Mouse (Mus musculus): ENCODE results near the gene Pogk.
A peak's percentile ranks its signal among the peaks of the same experiment; 100 is the strongest.

Gene Pogk

DNA sequence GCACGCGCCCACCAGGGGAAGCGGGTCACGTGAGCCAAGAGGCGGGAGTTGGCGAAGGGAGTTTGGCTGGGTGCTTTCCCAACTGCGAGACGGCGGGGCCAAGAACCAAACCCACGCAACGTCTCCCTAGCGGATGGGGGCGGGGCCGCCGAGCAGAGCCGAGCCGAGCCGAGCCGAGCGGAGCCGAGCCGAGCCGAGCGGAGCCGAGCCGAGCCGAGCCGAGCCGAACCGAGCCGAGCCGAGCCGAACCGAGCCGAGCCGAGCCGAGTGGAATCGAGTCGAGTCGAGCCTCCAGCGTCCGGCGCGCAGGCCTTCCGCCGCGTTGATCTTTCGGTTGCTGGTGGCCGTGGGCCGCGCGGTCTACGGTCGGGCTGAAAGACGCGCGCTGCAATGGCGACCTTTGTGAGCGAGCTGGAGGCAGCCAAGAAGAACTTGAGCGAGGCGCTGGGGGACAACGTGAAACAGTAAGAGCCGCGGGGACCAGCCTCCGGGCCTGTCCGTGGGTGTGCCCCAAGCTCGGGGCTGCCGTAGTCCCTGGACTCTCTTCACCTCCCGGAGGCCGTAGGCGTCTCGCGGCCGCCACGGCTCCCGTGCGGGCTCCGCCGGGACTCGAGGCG lies 30.5 kb downstream of the Pogk start, which contains the start of gene Tada1:
Tada1 (plus strand) TSS at position 85 of the 617 bp plus-strand sequence.
- peak; percentile 93 for DNase-seq (ENCODE audit: low spot score)

DNA sequence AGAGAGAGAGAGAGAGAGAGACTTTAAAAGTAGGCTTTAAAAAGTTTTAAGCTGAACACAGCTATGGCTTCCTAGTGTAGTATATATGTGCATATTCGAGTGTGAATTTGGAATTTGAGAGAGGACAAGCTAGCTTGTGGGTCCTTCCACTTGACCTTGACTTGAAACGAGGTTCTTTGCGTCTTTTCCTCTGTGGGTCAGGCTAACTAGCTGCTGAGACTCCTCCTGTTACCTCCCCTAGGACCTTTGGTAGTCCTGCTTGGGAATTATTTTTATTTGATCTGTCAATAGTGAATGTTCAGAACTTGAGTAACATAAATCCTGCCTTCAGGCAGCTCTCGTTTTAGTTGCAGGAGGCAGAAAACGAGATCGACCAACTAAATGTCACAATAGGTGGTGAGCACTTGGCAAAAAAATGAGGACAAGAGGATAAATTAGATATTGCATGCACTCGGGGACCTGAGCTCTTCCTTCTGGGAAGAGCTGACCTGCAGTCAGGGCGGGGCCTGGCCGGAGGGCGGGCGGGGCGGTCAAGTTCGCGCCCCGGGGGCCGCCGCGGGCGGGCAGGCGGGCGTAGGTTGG lies 31.1 kb downstream of the Pogk start:
- no peak for DNase-seq (ENCODE audit: low spot score)

DNA sequence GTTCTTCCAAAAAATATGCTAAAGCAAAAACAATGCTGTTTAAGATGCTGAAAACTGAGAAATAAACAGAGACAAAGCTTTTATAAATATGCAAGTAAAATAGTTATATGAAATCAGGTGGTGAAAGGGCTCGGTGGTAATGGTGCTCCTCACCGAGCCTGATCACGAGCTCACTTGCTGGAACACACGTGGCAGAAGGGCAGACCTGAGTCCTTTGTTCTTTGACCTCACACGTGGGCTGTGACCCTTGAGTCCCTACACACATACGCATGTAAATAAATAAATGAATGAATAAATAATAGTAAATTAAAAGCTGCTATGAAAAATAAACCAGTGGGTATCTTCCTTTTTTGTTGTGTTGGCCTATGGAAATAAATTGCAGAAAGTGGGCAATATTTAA lies 32.5 kb downstream of the Pogk start:
- DNase-seq (ENCODE audit: low spot score), result no peak

DNA sequence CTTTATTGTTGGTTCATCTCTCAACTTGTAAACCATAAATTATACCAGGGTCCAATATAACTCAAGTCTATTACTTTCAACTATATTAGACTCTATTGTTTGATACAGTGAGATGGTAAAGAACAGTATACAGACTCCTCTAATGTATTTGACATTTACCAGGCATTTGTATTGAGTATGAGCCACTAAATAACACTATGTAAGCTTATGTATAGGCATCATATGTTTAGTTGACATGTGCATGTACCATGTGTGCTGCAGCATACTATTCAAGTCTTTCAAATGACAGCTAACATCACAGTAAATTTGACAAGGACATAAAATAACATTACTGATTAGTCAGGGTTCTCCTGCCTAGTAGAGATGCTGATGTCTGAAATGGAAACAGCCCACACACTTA lies 46.5 kb downstream of the Pogk start:
- no peak for DNase-seq (ENCODE audit: low spot score)

DNA sequence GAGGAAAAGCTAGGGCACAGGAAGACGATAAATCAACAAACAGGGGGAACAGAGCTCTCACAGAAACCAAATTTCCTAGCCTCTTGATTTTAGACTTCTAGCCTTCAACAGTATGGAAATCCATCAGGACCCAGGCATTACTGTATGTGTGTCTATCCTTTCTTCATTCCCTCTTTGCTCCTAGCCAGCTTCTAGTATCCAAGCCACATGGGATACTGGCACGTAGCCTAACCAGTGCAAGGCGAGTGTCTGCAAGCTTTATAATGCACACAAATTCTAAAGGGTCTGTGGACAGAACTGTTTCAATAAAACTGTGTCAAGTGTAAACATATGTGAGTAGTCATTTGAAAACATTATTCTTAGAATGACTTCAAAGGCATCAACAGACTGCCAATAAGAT lies 47.0 kb downstream of the Pogk start:
- DNase-seq (ENCODE audit: low spot score), result no peak

DNA sequence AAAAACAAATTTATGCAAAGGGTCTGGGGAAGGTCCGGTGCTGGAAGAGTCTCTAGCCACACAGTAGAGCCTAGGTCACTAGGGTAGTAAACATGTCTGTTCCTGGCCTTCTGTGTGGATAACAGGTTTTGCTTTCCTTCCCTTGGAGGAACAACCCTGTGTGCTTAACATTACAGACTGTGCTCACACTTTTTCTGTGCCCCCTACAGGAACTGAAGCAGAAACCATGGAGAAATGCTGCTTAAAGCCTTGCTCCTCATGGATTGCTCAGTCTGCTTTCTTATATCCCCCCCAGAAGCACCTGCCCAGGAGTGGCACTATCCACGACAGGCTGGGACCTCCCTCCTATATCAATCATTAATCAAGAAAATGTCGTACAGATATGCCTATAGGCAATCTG lies 47.8 kb downstream of the Pogk start:
- no peak for DNase-seq (ENCODE audit: low spot score)

DNA sequence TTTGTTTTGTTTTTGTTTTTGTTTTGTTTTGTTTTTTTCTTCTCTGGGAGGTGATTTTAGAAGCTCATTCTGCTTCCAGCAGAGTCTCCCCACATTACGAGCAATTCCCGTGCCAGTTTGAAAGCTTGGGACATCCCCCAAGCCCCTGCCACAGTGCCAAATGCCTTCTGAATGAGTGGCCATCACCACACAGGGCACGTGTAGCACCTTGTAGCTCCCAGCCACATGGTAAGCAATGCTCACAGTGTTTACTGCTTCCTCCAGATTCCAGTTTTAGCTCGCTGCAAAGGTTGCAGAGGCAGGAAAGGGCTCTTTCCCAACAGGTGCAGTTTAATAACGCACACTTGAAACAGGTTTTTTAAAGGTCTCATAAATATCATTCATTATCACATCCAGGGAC lies 48.8 kb downstream of the Pogk start:
- DNase-seq (ENCODE audit: low spot score), result no peak

DNA sequence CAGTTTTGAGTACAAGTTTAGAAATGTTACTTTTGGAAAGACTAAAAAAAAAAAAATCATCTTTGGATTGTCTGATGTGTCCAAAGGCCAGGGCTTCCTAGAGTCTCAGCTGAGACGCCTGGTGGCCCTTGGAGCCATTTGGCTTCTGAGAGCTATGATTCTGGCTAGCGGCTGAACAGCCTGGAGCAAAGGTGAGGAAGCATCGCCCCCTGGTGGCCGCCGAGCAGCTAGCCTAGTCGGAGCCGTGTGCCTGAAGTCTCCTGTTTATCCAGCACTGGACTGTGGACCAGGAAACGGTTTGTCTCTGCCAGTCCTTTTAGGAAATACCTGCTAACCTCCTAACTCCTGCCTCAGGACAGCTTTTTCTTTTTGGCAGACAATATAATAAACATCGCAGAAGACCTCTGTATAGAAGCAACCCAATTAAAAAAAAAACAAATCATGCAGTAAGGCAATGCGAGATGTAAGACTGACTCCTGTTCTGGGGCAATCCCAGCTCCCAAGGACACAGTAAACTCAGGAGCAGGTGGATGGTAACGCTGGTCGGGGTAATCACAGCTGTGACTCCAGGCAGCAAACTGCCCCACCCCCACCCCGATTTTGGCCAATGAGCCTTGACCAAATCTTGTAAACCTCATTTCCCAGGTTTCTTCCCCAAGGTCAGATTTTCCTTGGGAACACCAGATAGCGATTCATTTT lies 49.4 kb downstream of the Pogk start:
- peak; percentile 93 for DNase-seq (ENCODE audit: low spot score)

DNA sequence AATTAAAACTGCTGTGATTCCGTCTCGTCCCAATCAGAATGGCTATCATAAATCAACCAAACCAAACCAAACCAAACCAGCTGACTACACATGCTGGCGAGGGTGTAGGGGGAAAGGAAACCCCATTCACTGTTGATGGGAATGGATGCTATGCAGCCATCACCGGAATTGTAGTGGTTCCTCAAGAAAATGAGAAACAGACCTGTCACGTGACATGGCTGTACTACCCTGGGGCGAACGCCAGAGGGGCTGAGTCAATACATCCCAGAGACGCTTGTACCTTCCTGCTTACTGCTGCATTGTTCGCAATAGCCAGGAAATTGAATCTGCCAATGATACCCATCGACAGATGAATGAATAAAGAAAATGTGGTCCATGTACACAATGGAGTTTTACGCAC lies 59.9 kb downstream of the Pogk start:
- peak; percentile 54 for DNase-seq (ENCODE audit: low spot score)

DNA sequence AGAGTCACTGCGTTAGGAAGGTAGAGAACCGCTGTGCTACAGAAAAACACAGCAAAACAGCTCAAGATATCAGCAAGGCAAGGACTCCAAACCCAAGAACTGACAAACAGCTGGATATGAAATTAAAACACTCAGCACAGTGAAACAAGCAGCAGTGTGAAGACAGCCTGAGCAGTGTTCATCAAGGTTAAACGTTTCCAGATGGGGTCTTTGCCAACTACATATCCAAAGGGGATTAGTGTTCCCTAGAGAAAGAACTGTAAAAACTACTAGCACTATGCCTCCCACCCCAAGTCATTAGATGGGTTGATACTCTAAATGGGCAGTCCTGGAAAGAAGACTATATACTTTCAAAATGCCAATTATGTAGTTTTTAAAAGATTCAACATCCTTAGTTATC lies 60.3 kb downstream of the Pogk start:
- DNase-seq (ENCODE audit: low spot score), result peak; percentile 58

DNA sequence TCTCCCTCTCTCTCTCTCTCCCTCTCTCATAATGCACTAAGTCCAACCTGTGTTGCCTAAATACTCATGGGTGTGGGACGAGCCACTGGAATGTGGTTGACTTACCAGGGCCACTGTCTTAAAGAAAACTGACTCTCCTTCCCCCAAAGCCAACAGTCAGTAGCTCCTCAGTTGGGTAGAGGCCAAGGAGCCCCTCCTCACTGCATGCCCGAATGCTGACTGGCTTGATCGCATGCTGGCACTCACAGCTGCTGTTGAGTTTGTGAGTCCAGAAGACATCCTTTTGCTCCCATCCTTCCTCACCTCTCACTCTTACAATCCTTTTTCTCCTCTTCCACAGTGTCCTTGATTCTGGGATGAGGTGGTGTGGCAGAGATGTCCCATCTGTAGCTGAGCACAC lies 62.8 kb downstream of the Pogk start:
- no peak for DNase-seq (ENCODE audit: low spot score)

DNA sequence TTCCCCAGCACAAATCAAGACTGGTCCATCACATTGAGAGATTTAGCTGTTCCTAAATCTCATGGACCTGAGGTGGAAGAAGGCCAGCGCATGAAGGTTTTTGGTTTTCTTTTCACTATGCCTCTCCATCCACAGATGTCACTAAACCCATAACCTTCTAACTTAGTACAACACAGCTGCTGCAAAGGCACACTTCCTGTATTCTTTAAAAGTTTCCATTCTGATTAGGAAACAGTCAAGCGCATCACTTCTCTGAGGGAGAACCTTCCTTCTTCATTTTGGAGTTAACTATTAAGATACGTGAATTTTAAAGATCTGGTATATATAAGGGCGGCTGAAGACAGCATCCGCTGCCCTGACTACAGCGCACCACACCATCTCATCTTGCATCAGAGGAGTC lies 64.1 kb downstream of the Pogk start:
- no peak for DNase-seq (ENCODE audit: low spot score)

DNA sequence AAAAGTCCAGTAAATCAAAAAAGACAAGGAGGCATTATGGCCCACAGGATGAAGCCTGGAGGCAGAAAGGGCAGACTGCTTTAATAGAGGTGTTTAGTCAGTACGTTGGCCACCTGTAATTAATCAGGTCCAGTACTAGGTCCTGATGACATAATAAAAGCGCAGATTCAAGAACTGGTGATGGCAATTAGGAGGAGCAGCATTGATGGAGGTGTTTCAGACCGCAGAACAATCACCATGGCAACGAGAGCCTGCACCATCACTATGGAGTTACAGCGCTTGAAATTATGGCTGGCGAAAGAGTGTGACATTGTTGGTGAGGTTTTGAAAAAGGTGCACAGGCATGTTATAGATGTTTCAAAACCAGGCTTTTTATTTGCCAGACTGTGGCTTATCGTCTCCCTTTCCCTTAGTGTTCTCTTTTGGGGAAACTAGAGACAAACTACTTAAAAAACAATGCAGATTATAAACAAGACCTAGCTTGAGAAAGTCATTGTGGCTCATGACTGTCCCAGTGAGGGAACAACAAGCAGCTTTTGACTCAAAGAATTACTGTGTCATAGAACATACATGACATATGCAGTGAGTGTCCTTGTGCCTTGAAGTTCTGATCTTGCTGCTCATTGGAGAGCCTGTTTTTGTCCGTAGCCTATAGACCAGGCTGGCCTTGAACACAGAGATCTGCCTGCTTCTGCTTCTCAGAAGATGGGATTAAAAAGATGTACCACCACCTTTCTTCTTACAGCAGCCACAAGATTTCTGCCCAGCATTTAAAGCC lies 65.2 kb downstream of the Pogk start:
- DNase-seq (ENCODE audit: low spot score), result peak; percentile 23

DNA sequence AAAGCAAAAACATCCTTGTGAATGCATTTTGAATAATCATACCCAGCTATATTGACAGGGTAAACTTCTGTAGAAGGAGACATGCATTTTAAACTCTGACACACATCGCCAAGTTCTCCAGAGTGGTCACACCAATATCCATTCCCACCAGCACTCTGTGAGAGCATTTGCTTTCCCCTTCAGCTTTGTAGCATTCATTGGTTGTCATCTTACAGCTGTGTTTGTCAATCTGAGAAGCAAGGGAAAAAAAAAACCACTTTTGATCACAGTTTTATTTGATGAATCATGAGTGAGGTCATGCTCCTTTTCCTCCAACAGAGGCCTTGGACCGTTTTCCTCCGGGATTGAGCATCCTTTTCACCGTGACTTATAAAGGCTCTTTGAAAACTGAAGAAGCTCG lies 66.1 kb downstream of the Pogk start:
- no peak for DNase-seq (ENCODE audit: low spot score)

DNA sequence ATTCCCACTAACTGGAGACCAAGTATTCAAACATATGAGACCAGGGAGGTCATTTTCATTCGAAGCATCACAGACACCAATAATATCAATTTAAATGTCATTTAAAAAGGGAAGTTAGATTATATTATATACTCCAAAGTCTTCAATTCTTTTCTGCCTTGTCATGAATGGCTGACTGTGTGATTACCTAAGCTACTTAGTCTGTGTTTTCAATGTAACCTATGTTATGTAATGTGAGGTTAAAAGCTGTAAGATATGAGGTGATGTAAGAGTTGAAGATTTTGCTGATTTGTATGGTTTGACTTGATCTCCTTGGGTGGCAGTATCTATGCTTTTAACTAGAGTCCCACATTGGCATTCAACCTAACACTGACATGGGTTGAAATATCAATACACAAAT lies 67.1 kb downstream of the Pogk start:
- DNase-seq (ENCODE audit: low spot score), result no peak

DNA sequence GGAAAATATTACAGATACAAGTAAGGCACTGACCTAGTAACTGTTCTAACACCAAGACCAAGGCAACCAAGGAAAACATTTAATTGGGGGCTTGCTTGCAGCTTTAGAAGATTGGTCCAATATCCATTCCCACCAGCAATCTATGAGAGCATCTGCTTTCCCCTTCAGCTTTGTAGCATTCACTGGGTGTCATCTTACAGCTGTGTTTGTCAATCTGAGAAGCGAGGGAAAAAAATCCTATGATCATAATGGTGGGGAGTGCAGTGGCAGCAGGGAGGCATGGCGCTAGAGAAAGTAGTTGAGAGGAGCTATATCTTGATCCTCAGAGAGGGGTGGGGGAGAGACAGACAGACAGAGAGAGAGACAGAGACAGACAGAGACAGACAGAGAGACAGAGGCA lies 67.6 kb downstream of the Pogk start:
- no peak for DNase-seq (ENCODE audit: low spot score)

DNA sequence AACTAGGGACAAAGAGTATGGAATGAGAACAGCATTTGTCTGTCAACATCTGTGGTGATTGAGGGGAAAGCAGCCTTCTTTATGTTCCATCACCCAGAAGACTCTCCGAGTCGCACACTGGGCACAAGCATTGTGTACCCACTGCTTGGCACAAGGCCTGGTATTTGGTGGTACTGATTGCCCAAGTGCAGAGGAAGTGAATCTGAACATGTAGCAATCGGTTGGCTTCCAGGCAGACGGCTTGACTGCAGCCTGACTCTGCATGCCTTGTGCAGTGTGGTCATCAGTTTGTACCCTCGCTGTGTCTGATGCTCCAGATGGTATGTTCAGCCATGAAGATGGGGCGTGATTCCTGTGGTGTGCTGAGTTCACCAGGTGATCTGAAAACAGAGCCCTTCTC lies 70.6 kb downstream of the Pogk start:
- DNase-seq (ENCODE audit: low spot score), result no peak

Measured in embryo, embryonic 10 days (tissue).